Mouse (Mus musculus) kidney, embryonic 15.5 days (tissue): ENCODE results near the gene Cdk6. TPM values are rescaled to one million over a fixed set of nuclear protein-coding genes. Genes with fewer than 3 reads are reported as not detected.
"Not testable (repeated sequence)": the region's sequence is repeated elsewhere in the genome, so short reads cannot be mapped to it uniquely, and the experiment has no call there.

ENCODE experiments used
- ATAC-seq: fragments of 200-750 bp; cut with Nextera tagmentation; replicated peaks from 2 replicates; pipeline ENCODE4 v1.8.0; 2017; ENCODE audit warnings: moderate TSS enrichment; ENCODE audit not compliant: low FRiP score
- H3K27ac ChIP-seq: fragments of 300-500 bp; sonication (generic); 2 replicates; pipeline ENCODE4 v1.5.1; 2015; ENCODE audit warnings: mild to moderate bottlenecking, inconsistent platforms
- H3K27me3 ChIP-seq: fragments of 300-500 bp; sonication (generic); 2 replicates; pipeline ENCODE4 v1.6.1; 2015; ENCODE audit warnings: inconsistent platforms
- H3K36me3 ChIP-seq: fragments of 300-500 bp; sonication (generic); 2 replicates; pipeline ENCODE4 v1.6.1; 2015; ENCODE audit warnings: inconsistent platforms
- H3K4me1 ChIP-seq: fragments of 300-500 bp; sonication (generic); 2 replicates; pipeline ENCODE4 v1.6.1; 2015; ENCODE audit warnings: inconsistent platforms
- H3K4me2 ChIP-seq: fragments of 300-500 bp; sonication (generic); 2 replicates; pipeline ENCODE4 v1.6.1; 2015; ENCODE audit warnings: moderate library complexity, mild to moderate bottlenecking, inconsistent platforms
- H3K4me3 ChIP-seq: fragments of 300-500 bp; sonication (generic); replicated peaks from 2 replicates; pipeline ENCODE4 v1.5.1; 2015; ENCODE audit warnings: mild to moderate bottlenecking, inconsistent platforms
- H3K9ac ChIP-seq: fragments of 300-500 bp; sonication (generic); 2 replicates; pipeline ENCODE4 v1.6.1; 2015; ENCODE audit warnings: mild to moderate bottlenecking, inconsistent platforms
- H3K9me3 ChIP-seq: fragments of 300-500 bp; sonication (generic); replicated peaks from 2 replicates; pipeline ENCODE4 v1.6.1; 2016; ENCODE audit warnings: inconsistent platforms
- WGBS: fragments of 180-500 bp; shearing (Covaris S2); methylation state at CpG from one replicate; pipeline ENCODE4 v1.1.7; 2015; ENCODE audit warnings: mixed read lengths; 5-methylcytosine and 5-hydroxymethylcytosine counted together
- polyA plus RNA-seq: library from polyadenylated mRNA; unstranded; fragments of >200 nt; fragmentation: Nextera tagmentation; extraction: Ambion mirVana; gene quantifications from 2 replicates; pipeline ENCODE4 v1.2.1, GENCODE M21; 2015

The Cdk6 gene
- polyA plus RNA-seq, 1 experiment from 2014 or later = 22.3 TPM

DNA sequence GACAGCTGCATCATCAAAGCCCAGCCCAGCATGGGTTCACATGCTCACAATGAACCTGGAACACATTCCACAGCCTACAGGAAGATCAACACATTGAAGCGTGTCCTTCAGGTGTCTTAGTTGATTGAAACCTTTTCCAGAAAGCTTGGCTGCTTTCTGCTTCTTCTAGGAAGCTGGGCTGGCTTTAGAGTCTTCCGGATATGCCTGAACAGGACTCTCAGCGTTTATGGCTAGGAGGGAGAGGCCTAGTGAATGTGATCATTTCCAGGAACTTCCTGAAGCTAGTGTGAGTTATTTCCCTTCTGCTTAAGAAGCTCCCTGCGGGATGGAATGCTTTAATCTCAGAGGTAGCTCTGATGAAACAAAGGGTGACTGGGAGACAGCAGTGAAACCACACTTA, 17.2 kb upstream of the Cdk6 start:
- 57% methylated on average over 4 of the region's 4 CpGs for WGBS

DNA sequence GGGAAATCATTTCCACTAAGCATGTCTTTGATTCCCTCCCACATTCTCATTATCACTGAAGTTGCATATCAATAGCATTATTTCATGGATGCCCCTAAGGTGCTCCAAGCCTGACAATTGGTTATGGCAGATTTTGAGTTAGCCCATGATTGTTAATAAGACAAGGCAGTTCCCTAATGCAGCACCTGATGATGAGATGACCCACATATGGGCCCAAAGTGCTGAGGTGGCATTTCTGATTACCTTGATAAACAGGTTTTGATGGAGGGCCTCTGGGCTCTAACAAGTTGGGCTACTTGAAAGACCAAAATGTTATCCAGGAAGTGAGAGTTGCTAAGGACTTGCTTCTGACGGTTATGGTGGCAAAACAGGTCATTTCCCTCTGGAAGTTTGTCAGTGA, 11.9 kb upstream of the Cdk6 start:
- Histone ChIP-seq H3K27me3 (no peaks in the 10 kb centered on the region), H3K4me2 (no peak overlapping the region), H3K36me3 (no peaks in the 10 kb centered on the region), H3K4me1 (no peaks in the 10 kb centered on the region), H3K9ac (no peak overlapping the region), H3K27ac (no peak overlapping the region), H3K4me3 (no peak overlapping the region), H3K9me3 (no peaks in the 10 kb centered on the region)
- 39% methylated on average over 1 of the region's 1 CpGs for whole genome bisulfite sequencing
- no peak for ATAC-seq

More for the DNA sequence above, 17.2 kb upstream of the Cdk6 start:
- no peaks in the 10 kb centered on the region for H3K9me3 ChIP-seq
- no peak overlapping the region for H3K4me2 ChIP-seq
- no peaks in the 10 kb centered on the region for H3K4me1 ChIP-seq
- H3K4me3 ChIP-seq = no peak overlapping the region
- ATAC-seq = no peak
- H3K36me3 ChIP-seq = no peaks in the 10 kb centered on the region
- no peaks in the 10 kb centered on the region for H3K27me3 ChIP-seq
- H3K27ac ChIP-seq = no peak overlapping the region
- H3K9ac ChIP-seq = no peak overlapping the region

DNA sequence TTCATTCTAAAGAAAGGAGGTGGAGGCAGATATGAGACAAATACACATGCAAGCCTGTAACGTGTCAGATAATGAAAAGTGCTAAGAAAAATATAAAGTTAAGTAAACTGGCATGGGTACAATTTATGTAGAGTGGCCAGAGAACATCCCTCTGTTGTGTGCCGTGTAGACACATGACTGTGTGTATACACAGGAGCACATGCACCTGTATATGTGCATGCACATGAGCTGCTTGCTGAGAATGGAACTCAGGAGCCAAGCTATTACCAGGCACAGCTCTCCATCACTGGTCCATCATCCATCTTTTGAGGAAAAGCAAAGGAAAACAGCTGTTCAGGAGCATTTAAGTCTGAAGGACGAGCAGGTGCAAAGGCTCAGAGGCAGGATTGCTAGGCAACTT, 10.4 kb upstream of the Cdk6 start:
- peaks cover 4% of the 10 kb centered on the region; the same call in 1 of the 2 replicates for H3K27me3 ChIP-seq
- no peak for ATAC-seq
- H3K9ac ChIP-seq = no peak overlapping the region
- H3K27ac ChIP-seq = no peak overlapping the region
- 68% methylated on average over 3 of the region's 3 CpGs for WGBS
- no peaks in the 10 kb centered on the region for H3K4me1 ChIP-seq
- H3K36me3 ChIP-seq = no peaks in the 10 kb centered on the region
- no peak overlapping the region for H3K4me2 ChIP-seq
- no peaks in the 10 kb centered on the region for H3K9me3 ChIP-seq
- H3K4me3 ChIP-seq = no peak overlapping the region

DNA sequence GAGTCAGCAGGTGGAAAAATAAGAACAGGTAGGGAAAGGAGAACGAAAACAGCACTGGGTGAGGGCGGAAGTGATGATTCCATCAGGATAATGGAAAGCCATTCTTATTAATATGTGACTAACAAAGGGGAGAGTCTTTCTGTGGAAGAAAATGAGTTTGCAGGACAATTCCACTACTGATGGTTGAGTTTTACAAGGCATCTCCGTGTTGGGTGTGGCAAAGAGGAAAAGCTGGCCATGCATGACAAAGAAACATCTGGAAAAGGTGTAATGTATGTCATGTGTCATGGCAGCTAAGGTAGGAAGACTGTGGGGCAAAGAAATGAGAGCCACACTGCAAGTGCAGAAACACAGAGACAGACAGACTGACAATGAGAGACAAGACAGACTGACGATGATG, 8.3 kb upstream of the Cdk6 start:
- H3K27ac ChIP-seq, H3K9ac ChIP-seq, H3K9me3 ChIP-seq, H3K4me1 ChIP-seq, H3K4me3 ChIP-seq, ATAC-seq, H3K4me2 ChIP-seq, H3K36me3 ChIP-seq: not testable (repeated sequence)
- H3K27me3 ChIP-seq = peaks cover 15% of the 10 kb centered on the region
- WGBS = 85% methylated on average over 4 of the region's 4 CpGs

DNA sequence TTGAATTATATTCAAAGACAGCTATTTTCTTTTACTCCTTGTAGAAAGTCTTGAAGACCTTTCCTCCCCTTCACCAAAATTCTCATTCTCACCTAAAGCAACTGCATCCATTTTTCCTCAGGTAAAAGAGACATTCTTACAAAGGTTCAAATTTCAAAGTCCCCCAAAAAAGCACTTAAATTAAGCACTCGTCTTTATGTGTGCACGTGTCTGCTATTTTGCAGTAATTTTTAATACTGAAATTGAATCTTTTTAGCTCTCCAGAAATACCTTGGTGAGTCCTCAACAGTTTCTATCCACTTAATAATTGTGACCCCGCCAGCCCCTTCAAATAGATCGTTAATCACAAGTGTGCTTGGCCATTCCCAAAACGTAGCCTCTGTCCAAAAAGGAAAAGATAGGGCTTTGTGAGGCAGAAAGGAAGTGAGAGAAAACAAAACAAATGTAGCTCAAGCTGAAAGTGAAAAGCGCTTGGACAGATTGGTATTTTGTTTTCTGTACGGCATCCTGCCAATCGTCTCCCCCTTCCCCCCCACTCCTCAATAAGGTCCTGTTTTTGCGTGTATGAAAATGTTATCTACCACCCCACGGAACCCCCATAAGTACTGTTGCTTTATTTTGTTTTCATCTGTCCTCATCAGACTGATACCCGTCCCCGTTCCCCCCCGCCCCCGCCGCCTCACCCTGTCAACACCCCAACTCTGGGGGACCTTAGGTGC, 786 bp upstream of the Cdk6 start:
- H3K27ac ChIP-seq, ATAC-seq, H3K36me3 ChIP-seq, H3K9me3 ChIP-seq: not testable (repeated sequence)
- H3K4me3 ChIP-seq = peak overlapping the region; percentile 70
- H3K4me1 ChIP-seq = peaks cover 10% of the 10 kb centered on the region
- peaks cover 15% of the 10 kb centered on the region for H3K27me3 ChIP-seq
- H3K4me2 ChIP-seq = peak overlapping the region; percentile 99
- peak overlapping the region; percentile 68; the same call in 1 of the 2 replicates for H3K9ac ChIP-seq
- 2% methylated on average over 15 of the region's 15 CpGs for WGBS

DNA sequence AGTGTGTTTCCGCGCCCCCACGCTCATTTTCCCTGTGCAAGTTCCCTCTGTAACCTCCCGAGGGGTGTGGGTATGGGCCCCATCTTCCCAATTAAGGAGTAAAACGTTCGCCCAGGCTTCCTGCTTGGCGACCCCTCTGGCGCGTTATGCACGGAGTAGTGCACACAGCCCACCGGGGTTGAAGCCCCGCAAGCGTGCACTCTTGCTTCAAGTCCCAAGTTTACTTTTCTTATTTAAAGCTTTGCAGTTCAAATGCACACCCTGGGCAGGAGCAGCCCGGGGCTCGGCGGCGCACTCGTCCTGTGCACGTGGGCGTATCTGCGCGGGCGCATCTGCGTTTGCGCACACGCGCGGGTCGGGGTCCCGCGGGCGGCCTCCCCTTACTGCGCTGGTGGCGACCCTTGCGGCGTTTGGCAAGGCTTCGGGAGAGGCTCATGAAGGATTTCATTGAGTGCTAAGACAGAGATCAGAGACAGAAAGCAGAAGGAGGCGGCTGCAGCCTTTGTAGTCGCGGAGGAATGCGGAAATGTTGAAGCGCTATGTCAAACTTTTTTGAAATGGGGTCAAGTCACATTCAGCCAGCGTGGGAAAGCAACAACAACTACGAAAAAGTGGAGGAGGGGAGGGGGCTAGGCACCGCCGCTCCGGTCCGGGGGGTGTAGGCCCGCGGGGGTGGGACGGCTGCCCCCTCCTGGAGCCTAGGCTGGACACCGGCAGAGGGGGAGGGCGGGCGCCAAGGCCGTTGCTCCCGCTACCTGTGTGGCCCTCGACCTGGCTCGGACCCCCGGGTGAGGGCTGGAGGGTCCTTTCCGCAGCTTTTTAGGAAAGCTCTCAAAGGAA, 866 bp downstream of the Cdk6 start:
- Histone ChIP-seq H3K4me1 (peaks cover 10% of the 10 kb centered on the region), H3K4me3 (peak overlapping the region; percentile 70), H3K4me2 (peak overlapping the region; percentile 99), H3K9me3 (no peaks in the 10 kb centered on the region), H3K36me3 (no peaks in the 10 kb centered on the region; the same call in 1 of the 2 replicates), H3K27me3 (peaks cover 9% of the 10 kb centered on the region), H3K27ac (peak overlapping the region; percentile 90), H3K9ac (peak overlapping the region; percentile 68)
- under 1% methylated on average over 60 of the region's 60 CpGs for WGBS
- peak; percentile 55 for ATAC-seq

DNA sequence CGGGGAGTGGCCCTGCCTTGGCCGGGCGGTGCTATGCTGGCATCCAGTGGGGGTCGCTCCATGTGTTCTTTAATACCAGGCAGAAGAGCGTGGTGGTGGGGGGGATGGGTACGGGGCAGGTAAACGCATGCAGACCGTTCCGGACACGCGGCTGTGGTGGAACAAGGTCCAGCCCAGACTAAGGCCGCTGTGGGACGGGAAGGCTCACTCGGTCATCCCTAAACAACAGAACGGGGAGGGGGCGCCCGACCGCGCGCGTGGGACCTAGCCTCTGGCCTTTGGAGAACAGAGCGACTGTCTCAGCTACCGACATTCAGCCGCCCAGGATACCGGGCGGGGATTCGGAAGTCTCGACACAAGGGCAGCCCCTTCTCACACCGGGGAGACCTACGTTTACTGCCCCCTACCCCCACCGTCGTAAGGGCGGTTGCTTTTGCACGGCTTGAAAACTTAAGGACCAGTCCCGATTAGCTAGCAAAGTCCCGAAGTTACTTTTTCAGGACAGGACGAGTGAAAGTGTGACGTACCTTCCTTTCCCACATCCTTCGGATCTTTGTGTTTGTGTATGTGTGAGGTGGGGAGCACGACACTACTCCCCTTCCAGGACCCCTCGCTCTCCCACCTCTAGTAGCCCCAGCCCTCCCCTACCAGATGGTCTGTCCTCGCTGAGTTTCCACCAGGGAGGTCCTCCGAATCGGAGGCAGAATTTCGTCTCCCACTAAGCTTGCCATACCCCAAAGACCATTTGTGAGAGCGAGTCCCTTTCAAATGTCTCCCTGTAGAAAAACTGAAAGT, 1.7 kb downstream of the Cdk6 start:
- WGBS = under 1% methylated on average over 46 of the region's 46 CpGs
- Histone ChIP-seq H3K27ac (peak overlapping the region; percentile 90), H3K36me3 (no peaks in the 10 kb centered on the region; the same call in 1 of the 2 replicates), H3K4me2 (peak overlapping the region; percentile 99), H3K9ac (peak overlapping the region; percentile 68), H3K4me1 (peaks cover 10% of the 10 kb centered on the region), H3K9me3 (no peaks in the 10 kb centered on the region), H3K4me3 (peak overlapping the region; percentile 70), H3K27me3 (peaks cover 1% of the 10 kb centered on the region; the same call in 1 of the 2 replicates)
- ATAC-seq = peak; percentile 72

DNA sequence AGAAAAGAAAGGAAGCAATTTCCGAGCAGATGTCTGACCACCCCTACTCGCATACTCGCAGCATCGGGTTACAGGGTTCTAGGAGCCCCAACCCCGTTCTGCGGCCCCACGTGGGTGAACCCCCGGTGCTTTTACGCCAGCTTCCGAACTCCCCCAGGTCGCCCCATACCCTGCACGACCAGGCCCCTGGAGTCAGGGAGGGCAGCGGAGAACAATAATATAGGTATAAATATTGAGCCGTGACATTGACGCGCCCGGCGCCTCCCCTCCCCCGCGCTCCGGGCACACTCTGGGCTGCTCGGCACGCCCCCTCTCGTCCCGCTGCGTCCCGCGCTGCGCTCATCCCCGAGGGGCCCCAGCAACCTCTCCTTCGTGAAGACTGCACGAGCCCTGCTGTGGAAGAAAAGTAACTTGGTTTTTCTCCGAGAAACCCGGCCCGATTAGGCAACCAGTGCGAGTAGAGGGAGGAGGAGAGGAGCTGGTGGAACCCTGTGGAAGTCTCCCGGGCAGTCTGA, 2.3 kb downstream of the Cdk6 start:
- under 1% methylated on average over 37 of the region's 37 CpGs for WGBS

DNA sequence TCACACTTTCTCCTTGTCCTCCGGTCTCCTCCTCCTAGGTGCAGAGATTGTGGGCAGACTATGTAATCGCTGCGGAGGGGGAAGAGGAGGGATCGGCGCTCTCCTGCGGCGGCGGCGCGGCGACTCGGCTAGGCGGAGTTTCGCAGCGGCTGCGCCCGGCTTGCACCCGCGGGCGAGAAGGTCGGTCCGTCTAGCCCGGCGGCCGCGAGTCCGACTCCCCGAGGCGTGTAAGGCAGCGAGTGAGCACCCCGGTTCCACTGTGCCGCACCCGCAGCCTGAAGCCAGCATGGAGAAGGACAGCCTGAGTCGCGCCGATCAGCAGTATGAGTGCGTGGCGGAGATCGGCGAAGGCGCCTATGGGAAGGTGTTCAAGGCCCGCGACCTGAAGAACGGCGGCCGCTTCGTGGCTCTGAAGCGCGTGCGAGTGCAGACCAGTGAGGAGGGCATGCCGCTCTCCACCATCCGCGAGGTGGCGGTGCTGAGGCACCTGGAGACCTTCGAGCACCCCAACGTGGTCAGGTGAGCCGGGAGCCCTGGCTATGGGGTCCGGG, 2.9 kb downstream of the Cdk6 start:
- under 1% methylated on average over 56 of the region's 58 CpGs for WGBS
- Histone ChIP-seq H3K4me1 (peaks cover 10% of the 10 kb centered on the region), H3K9me3 (no peaks in the 10 kb centered on the region), H3K27ac (peak overlapping the region; percentile 90), H3K27me3 (no peaks in the 10 kb centered on the region), H3K4me2 (peak overlapping the region; percentile 99), H3K4me3 (peak overlapping the region; percentile 70), H3K36me3 (no peaks in the 10 kb centered on the region; the same call in 1 of the 2 replicates), H3K9ac (peak overlapping the region; percentile 68)
- peak; percentile 74 for ATAC-seq

More for the DNA sequence above, 2.3 kb downstream of the Cdk6 start:
- Histone ChIP-seq H3K27ac (peak overlapping the region; percentile 90), H3K4me3 (peak overlapping the region; percentile 70), H3K4me1 (peaks cover 10% of the 10 kb centered on the region), H3K36me3 (no peaks in the 10 kb centered on the region; the same call in 1 of the 2 replicates), H3K4me2 (peak overlapping the region; percentile 99), H3K9me3 (no peaks in the 10 kb centered on the region), H3K9ac (peak overlapping the region; percentile 68), H3K27me3 (no peaks in the 10 kb centered on the region)
- peak; percentile 59 for ATAC-seq

DNA sequence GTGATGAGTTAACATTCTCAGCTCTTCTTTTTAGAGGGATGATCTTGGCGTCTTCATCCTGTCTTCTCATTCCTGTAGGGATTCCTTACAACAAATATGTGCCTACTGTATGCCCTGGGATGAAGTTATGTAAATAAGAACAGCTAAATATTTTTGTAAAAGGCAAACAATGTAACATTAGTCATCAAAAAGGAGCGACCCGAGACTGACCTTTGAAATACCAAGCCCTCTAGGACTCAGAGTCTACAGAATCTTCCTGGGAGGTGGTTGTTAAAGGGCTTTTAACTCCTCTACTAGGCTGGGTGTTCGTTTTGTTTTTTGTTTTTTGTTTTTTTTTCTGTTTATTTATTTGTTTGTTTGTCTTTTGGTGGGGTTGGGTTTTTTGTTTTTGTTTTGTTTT, 4.3 kb downstream of the Cdk6 start:
- peaks cover 10% of the 10 kb centered on the region for H3K4me1 ChIP-seq
- H3K27me3 ChIP-seq, H3K4me3 ChIP-seq, H3K9ac ChIP-seq, H3K9me3 ChIP-seq, ATAC-seq, H3K27ac ChIP-seq, H3K36me3 ChIP-seq, H3K4me2 ChIP-seq: not testable (repeated sequence)
- WGBS = 62% methylated on average over 4 of the region's 4 CpGs

DNA sequence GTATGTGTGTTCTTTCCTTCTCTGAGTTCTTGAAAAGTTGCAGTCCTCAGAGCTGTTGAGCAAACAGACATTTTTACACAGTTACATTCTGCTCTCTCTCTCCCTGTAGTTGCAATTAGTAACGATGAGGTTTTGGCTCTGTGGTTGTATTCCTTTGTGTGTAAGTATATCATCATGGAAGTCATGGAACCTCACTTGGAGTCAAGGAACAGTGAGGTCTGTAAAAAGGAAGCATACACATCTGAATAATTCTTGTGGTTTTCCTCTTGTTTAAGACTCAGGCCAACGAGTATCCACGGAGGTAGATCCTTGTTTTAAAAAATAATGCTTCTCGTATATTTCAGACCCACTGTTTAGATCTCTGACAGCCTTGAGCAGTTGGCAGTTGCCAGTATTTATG, 8.1 kb downstream of the Cdk6 start:
- H3K9me3 ChIP-seq, ATAC-seq, H3K4me3 ChIP-seq, H3K4me1 ChIP-seq, H3K36me3 ChIP-seq, H3K9ac ChIP-seq, H3K27me3 ChIP-seq, H3K4me2 ChIP-seq, H3K27ac ChIP-seq: not testable (repeated sequence)
- 73% methylated on average over 4 of the region's 4 CpGs for WGBS
